Mouse (Mus musculus): Measurements from ENCODE around the gene Eea1. TPM values are rescaled to one million over a fixed set of nuclear protein-coding genes. Genes with fewer than 3 reads are reported as not detected.

The Eea1 gene
- polyA plus RNA-seq, 1 experiment = 2.1 TPM

GRCm38 (mm10) chr10:96094559-96094958 is 154.1 kb downstream of the Eea1 start:
- no peak overlapping the region for H3K27ac ChIP-seq (ENCODE audit: insufficient read depth, low read length)
- 90% methylated on average over 2 of the region's 2 CpGs for WGBS
- H3K4me3 ChIP-seq (ENCODE audit: extremely low read depth, insufficient read depth, insufficient read length) = no peak overlapping the region
- no peaks in the 10 kb centered on the region; the same call in 1 of the 2 replicates for H3K4me1 ChIP-seq (ENCODE audit: control insufficient read depth, insufficient read depth, insufficient read length)
- no peak for DNase-seq (ENCODE audit: low read depth in 1 of 2, low spot score in 2 of 2)
- H3K27me3 ChIP-seq (ENCODE audit: control insufficient read depth, insufficient read depth, low read length) = no peaks in the 10 kb centered on the region
- no peak for TF ChIP-seq POLR2A (IDR thresholded peaks at IDR 0.05; ENCODE audit: low read depth, low read length)
- no peak for TF ChIP-seq CTCF (IDR thresholded peaks at IDR 0.05; ENCODE audit: extremely low read depth, insufficient read depth, insufficient read length, insufficient replicate concordance)
- no peaks in the 10 kb centered on the region for H3K36me3 ChIP-seq (ENCODE audit: control insufficient read depth, insufficient read depth, low read length)

Other genes with a start within 250 kb of the Eea1 start
- gene Gm33543, start 97.7 kb upstream of the Eea1 start, polyA plus RNA-seq (2012; rRNA removed) = not detected in 2 replicates
- gene Gm5426, start 196.0 kb downstream of the Eea1 start, polyA plus RNA-seq (2012; rRNA removed) = not detected in 2 replicates